Mouse (Mus musculus) bone marrow, adult 2 months (tissue): Measurements from ENCODE around the gene Orc5.

Source experiments
- CTCF ChIP-seq: fragments of 200-500 bp; IDR thresholded peaks from 2 replicates; pipeline ENCODE4 v1.5.1; 2011; ENCODE audit warnings: low read length, control low read depth; ENCODE audit not compliant: control insufficient read depth, insufficient read depth
- POLR2A ChIP-seq: fragments of 200-500 bp; IDR thresholded peaks from 2 replicates; pipeline ENCODE4 v1.6.1; 2011; ENCODE audit warnings: low read depth, mild to moderate bottlenecking, control low read depth, low read length, borderline replicate concordance; ENCODE audit not compliant: control insufficient read depth

DNA sequence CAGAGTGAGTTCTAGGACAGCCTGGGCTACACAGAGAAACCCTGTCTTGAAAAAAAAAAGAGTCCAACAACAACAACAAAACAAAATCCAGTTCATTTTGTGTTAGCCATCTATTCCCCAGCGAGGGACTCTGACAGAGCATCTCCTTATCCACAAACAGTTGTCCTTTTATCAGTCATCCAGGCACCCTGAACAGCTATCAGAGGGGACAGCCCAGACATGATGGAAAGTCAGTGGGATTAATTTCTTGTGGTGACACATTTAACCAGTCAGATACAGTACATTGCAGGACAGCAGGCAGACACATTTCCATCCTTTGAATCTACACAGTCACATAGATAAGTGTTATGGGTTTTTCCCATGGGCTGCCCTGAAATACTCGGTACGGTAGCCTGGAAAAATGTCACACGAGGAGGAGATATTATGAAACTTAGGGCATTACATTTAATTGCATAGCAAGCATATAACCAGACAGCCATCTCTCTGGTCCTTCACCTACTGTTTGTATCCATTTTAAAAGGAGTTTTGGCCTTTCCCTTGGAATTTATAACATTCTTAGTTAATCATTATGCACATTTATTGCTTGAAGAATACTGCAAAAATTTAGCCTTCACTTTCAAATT, 7.4 kb upstream of the Orc5 start:
- no peak for TF ChIP-seq CTCF
- no peak for TF ChIP-seq POLR2A
